Mouse (Mus musculus): ENCODE results near the gene D10Wsu102e. TPM values are rescaled to one million over a fixed set of nuclear protein-coding genes. Genes with fewer than 3 reads are reported as not detected.

The D10Wsu102e gene
- polyA plus RNA-seq, 1 experiment from 2014 or later: 1.0 TPM

GRCm38 (mm10) chr10:83533258-83533909, 173.4 kb downstream of the D10Wsu102e start:
- Histone ChIP-seq H3K9me3 (ENCODE audit: control insufficient read depth, low read length) (no peaks in the 10 kb centered on the region), H3K27me3 (ENCODE audit: control insufficient read depth, insufficient read depth, low read length) (no peaks in the 10 kb centered on the region), H3K4me3 (ENCODE audit: low read depth, low read length) (peak overlapping the region; percentile 49), H3K27ac (ENCODE audit: low read depth, low read length) (0 out of 2 replicates have a peak overlapping the region, but pooled peaks have one; percentile 10), H3K9ac (ENCODE audit: low read length) (peak overlapping the region; percentile 65), H3K4me2 (peak overlapping the region; percentile 78), H3K36me3 (ENCODE audit: control insufficient read depth, insufficient read depth, low read length) (no peaks in the 10 kb centered on the region), H3K4me1 (ENCODE audit: control insufficient read depth, insufficient read depth, low read length) (no peaks in the 10 kb centered on the region; the same call in 1 of the 2 replicates)
- ATAC-seq (ENCODE audit: low FRiP score): no peak; the same call in 1 of the 2 replicates
- WGBS: 6% methylated on average over 27 of the region's 27 CpGs
- DNase-seq (ENCODE audit: low spot score, missing footprints): no peak

GRCm38 (mm10) chr10:83533910-83534283, 173.9 kb downstream of the D10Wsu102e start, which contains the start of gene Aldh1l2:
TSS of gene Aldh1l2 (minus strand) at chr10:83534140.
- Histone ChIP-seq H3K27ac (ENCODE audit: low read depth, low read length) (0 out of 2 replicates have a peak within 1 kb of the TSS, but pooled peaks have one; percentile 10), H3K36me3 (ENCODE audit: control insufficient read depth, insufficient read depth, low read length) (no peaks in the 10 kb centered on the region), H3K9ac (ENCODE audit: low read length) (peak within 1 kb of the TSS; percentile 65), H3K4me3 (ENCODE audit: low read depth, low read length) (peak within 1 kb of the TSS; percentile 49), H3K9me3 (ENCODE audit: control insufficient read depth, low read length) (no peaks in the 10 kb centered on the region), H3K4me2 (peak within 1 kb of the TSS; percentile 78), H3K27me3 (ENCODE audit: control insufficient read depth, insufficient read depth, low read length) (no peaks in the 10 kb centered on the region), H3K4me1 (ENCODE audit: control insufficient read depth, insufficient read depth, low read length) (no peaks in the 10 kb centered on the region; the same call in 1 of the 2 replicates)
- ATAC-seq (ENCODE audit: low FRiP score): peak; percentile 99
- under 1% methylated on average over 21 of the region's 21 CpGs for WGBS
- DNase-seq (ENCODE audit: low spot score, missing footprints): peak; percentile 98

- Histone ChIP-seq H3K4me1 (ENCODE audit: control insufficient read depth, insufficient read depth, low read length) (no peaks in the 10 kb centered on the region; the same call in 1 of the 2 replicates), H3K9ac (ENCODE audit: low read length) (no peak overlapping the region), H3K36me3 (ENCODE audit: control insufficient read depth, insufficient read depth, low read length) (no peaks in the 10 kb centered on the region), H3K4me2 (no peak overlapping the region), H3K27me3 (ENCODE audit: control insufficient read depth, insufficient read depth, low read length) (no peaks in the 10 kb centered on the region), H3K27ac (ENCODE audit: low read depth, low read length) (no peak overlapping the region), H3K9me3 (ENCODE audit: control insufficient read depth, low read length) (no peaks in the 10 kb centered on the region), H3K4me3 (ENCODE audit: low read depth, low read length) (no peak overlapping the region)
- 14% methylated on average over 1 of the region's 1 CpGs for whole genome bisulfite sequencing
- no peak for DNase-seq (ENCODE audit: low spot score, missing footprints)
- no peak for ATAC-seq (ENCODE audit: low FRiP score)
These were observed 176.4 kb downstream of the D10Wsu102e start for GRCm38 (mm10) chr10:83536436-83536835.

Other genes with a start within 250 kb of the D10Wsu102e start
- 1.5 and 1.7 TPM in 2 replicates for gene Slc41a2, start 22.3 kb upstream of the D10Wsu102e start, polyA plus RNA-seq (2014; fragmentation: Nextera tagmentation; extraction: Ambion mirVana)
- gene Aldh1l2, start 173.9 kb downstream of the D10Wsu102e start, polyA plus RNA-seq (2014; fragmentation: Nextera tagmentation; extraction: Ambion mirVana): 6.5 and 7.8 TPM in 2 replicates
- gene Washc4, start 183.5 kb downstream of the D10Wsu102e start, polyA plus RNA-seq (2014; fragmentation: Nextera tagmentation; extraction: Ambion mirVana): 36.7 and 40.8 TPM in 2 replicates